Mouse (Mus musculus): ENCODE data around the gene Dbi. TPM values are rescaled to one million over a fixed set of nuclear protein-coding genes. Genes with fewer than 3 reads are reported as not detected.
A peak's percentile ranks its signal among the peaks of the same experiment; 100 is the strongest.

Gene Dbi
- total and polyA plus RNA-seq, 3 experiments = 149 to 164 TPM; not detected in 1

- no peak overlapping the region for H3K27ac ChIP-seq (ENCODE audit: control insufficient read depth, low read depth, low read length)
- no peaks in the 10 kb centered on the region for H3K9me3 ChIP-seq (replicated peaks; ENCODE audit: insufficient read depth, low read length)
- no peak overlapping the region for H3K9ac ChIP-seq (ENCODE audit: control insufficient read depth, low read depth, low read length, poor library complexity, severe bottlenecking)
- H3K27me3 ChIP-seq (ENCODE audit: control insufficient read depth in 1 of 2, insufficient read depth in 2 of 2, low read length in 2 of 2) = no peaks in the 10 kb centered on the region
- no peak for TF ChIP-seq POLR2AphosphoS2 (IDR thresholded peaks at IDR 0.05; ENCODE audit: low read length)
- TF ChIP-seq RCOR1 (IDR thresholded peaks at IDR 0.05; ENCODE audit: low read depth, low read length) = no peak
- no peak for TF ChIP-seq CTCF (IDR thresholded peaks at IDR 0.05 in 2 of 3, conservative IDR thresholded peaks at IDR 0.05 in 1 of 3; ENCODE audit: control insufficient read depth in 1 of 3, insufficient read depth in 1 of 3, low read depth in 2 of 3, low read length in 3 of 3, poor library complexity in 1 of 3, severe bottlenecking in 1 of 3)
- no peak for TF ChIP-seq USF2 (IDR thresholded peaks at IDR 0.05; ENCODE audit: borderline replicate concordance in 1 of 2, insufficient read depth in 1 of 2, low read depth in 1 of 2, low read length in 2 of 2)
- TF ChIP-seq MAX (IDR thresholded peaks at IDR 0.05; ENCODE audit: low read length) = no peak
- no peak for TF ChIP-seq TAL1 (IDR thresholded peaks at IDR 0.05; ENCODE audit: low read length)
- no peak for TF ChIP-seq ZMIZ1 (IDR thresholded peaks at IDR 0.05; ENCODE audit: low read depth, low read length)
- TF ChIP-seq ZKSCAN1 (IDR thresholded peaks at IDR 0.05; ENCODE audit: low read depth, low read length) = no peak
- no peak for TF ChIP-seq MAFK (IDR thresholded peaks at IDR 0.05; ENCODE audit: borderline replicate concordance, low read depth, low read length)
- TF ChIP-seq ZC3H11A (IDR thresholded peaks at IDR 0.05; ENCODE audit: low read depth, low read length) = no peak
- TF ChIP-seq JUND (IDR thresholded peaks at IDR 0.05; ENCODE audit: low read depth, low read length) = no peak
- DNase-seq (ENCODE audit: low read depth, low spot score) = no peak
- no peaks in the 10 kb centered on the region for H3K79me2 ChIP-seq (ENCODE audit: control insufficient read depth, insufficient read depth, low read length, poor library complexity)
- no peak overlapping the region for H3K4me3 ChIP-seq (ENCODE audit: control insufficient read depth in 1 of 2, insufficient read depth in 1 of 2, low read depth in 2 of 2, low read length in 2 of 2)
- peaks cover 0 to 11% of the 10 kb centered on the region in 2 experiments; a peak in 2 of 4 replicates for H3K36me3 ChIP-seq (ENCODE audit: control insufficient read depth in 1 of 2, insufficient read depth in 2 of 2, low read length in 2 of 2)
- H3K4me1 ChIP-seq (ENCODE audit: control insufficient read depth in 1 of 2, insufficient read depth in 2 of 2, low read length in 2 of 2) = peaks cover 4 to 16% of the 10 kb centered on the region in 2 experiments; a peak in 3 of 4 replicates
Observed at GRCm38 (mm10) chr1:120101227-120101609, 19.7 kb downstream of the Dbi start.

GRCm38 (mm10) chr1:120100456-120101226 is 20.2 kb downstream of the Dbi start:
- Histone ChIP-seq H3K9me3 (replicated peaks; ENCODE audit: insufficient read depth, low read length) (no peaks in the 10 kb centered on the region), H3K4me3 (ENCODE audit: control insufficient read depth in 1 of 2, insufficient read depth in 1 of 2, low read depth in 2 of 2, low read length in 2 of 2) (no peak overlapping the region), H3K9ac (ENCODE audit: control insufficient read depth, low read depth, low read length, poor library complexity, severe bottlenecking) (no peak overlapping the region), H3K27me3 (ENCODE audit: control insufficient read depth in 1 of 2, insufficient read depth in 2 of 2, low read length in 2 of 2) (no peaks in the 10 kb centered on the region), H3K36me3 (ENCODE audit: control insufficient read depth in 1 of 2, insufficient read depth in 2 of 2, low read length in 2 of 2) (peaks cover 0 to 8% of the 10 kb centered on the region in 2 experiments; a peak in 2 of 4 replicates), H3K27ac (ENCODE audit: control insufficient read depth, low read depth, low read length) (no peak overlapping the region), H3K79me2 (ENCODE audit: control insufficient read depth, insufficient read depth, low read length, poor library complexity) (no peaks in the 10 kb centered on the region), H3K4me1 (ENCODE audit: control insufficient read depth in 1 of 2, insufficient read depth in 2 of 2, low read length in 2 of 2) (peaks cover 3 to 14% of the 10 kb centered on the region in 2 experiments)
- DNase-seq (ENCODE audit: low read depth, low spot score) = peak; percentile 59
- TF ChIP-seq MAX (IDR thresholded peaks at IDR 0.05; ENCODE audit: low read length) (no peak), MXI1 (IDR thresholded peaks at IDR 0.05; ENCODE audit: low read depth, low read length) (no peak), SMC3 (IDR thresholded peaks at IDR 0.05; ENCODE audit: low read depth, low read length) (no peak), NRF1 (IDR thresholded peaks at IDR 0.05; ENCODE audit: insufficient read depth, low read depth, low read length, poor library complexity, severe bottlenecking) (no peak)
